Mouse (Mus musculus) embryonic facial prominence, embryonic 11.5 days (tissue): ENCODE results near the gene Ppox. TPM values are rescaled to one million over a fixed set of nuclear protein-coding genes. Genes with fewer than 3 reads are reported as not detected.

ENCODE experiments used
- polyA plus RNA-seq: library from polyadenylated mRNA; unstranded; fragments of >200 nt; fragmentation: Nextera tagmentation; extraction: Ambion mirVana; gene quantifications from 2 replicates; pipeline ENCODE4 v1.2.1, GENCODE M21; 2014

The Ppox gene
- polyA plus RNA-seq, 1 experiment from 2014 or later = 58.3 TPM

Other genes starting within 250 kb of the Ppox start
- 6.5 and 7.9 TPM in 2 replicates for gene Fcgr3, start 216.3 kb downstream of the Ppox start, polyA plus RNA-seq
- 1.4 and 1.7 TPM in 2 replicates for gene Cfap126, start 167.3 kb downstream of the Ppox start, polyA plus RNA-seq
- 252 and 267 TPM in 2 replicates for gene Sdhc, start 130.6 kb downstream of the Ppox start, polyA plus RNA-seq
- gene Mpz, start 130.5 kb downstream of the Ppox start, polyA plus RNA-seq = 1.1 and 1.9 TPM in 2 replicates
- gene Pcp4l1, start 84.9 kb downstream of the Ppox start, polyA plus RNA-seq = 13.5 and 15.6 TPM in 2 replicates
- gene Nr1i3, start 67.2 kb downstream of the Ppox start, polyA plus RNA-seq = 0.22 and 0.26 TPM in 2 replicates
- 20.2 and 29.9 TPM in 2 replicates for gene Tomm40l, start 58.7 kb downstream of the Ppox start, polyA plus RNA-seq
- gene Apoa2, start 56.1 kb downstream of the Ppox start, polyA plus RNA-seq = 3.5 and 3.7 TPM in 2 replicates
- 19.9 and 22.0 TPM in 2 replicates for gene Fcer1g, start 46.8 kb downstream of the Ppox start, polyA plus RNA-seq
- gene Adamts4, start 30.8 kb downstream of the Ppox start, polyA plus RNA-seq = 5.1 and 6.1 TPM in 2 replicates
- gene Ndufs2, start 29.8 kb downstream of the Ppox start, polyA plus RNA-seq = 266 and 272 TPM in 2 replicates
- gene B4galt3, start 10.9 kb downstream of the Ppox start, polyA plus RNA-seq = 56.8 and 60.5 TPM in 2 replicates
- 96.1 and 102 TPM in 2 replicates for gene Usp21, start 6.8 kb upstream of the Ppox start, polyA plus RNA-seq
- gene Ufc1, start 13.8 kb upstream of the Ppox start, polyA plus RNA-seq = 109 and 114 TPM in 2 replicates
- gene Dedd, start 48.0 kb upstream of the Ppox start, polyA plus RNA-seq = 51.7 and 56.7 TPM in 2 replicates
- 29.8 and 31.5 TPM in 2 replicates for gene Nit1, start 64.5 kb upstream of the Ppox start, polyA plus RNA-seq
- 60.7 and 70.1 TPM in 2 replicates for gene Pfdn2, start 64.5 kb upstream of the Ppox start, polyA plus RNA-seq
- 1.2 and 1.4 TPM in 2 replicates for gene Klhdc9, start 79.6 kb upstream of the Ppox start, polyA plus RNA-seq
- 2.4 and 2.5 TPM in 2 replicates for gene Nectin4, start 88.9 kb upstream of the Ppox start, polyA plus RNA-seq
- gene Arhgap30, start 107.8 kb upstream of the Ppox start, polyA plus RNA-seq = 0.39 and 0.52 TPM in 2 replicates
- gene Usf1, start 130.1 kb upstream of the Ppox start, polyA plus RNA-seq = 101 and 108 TPM in 2 replicates
- gene Tstd1, start 137.7 kb upstream of the Ppox start, polyA plus RNA-seq = 2.2 and 3.2 TPM in 2 replicates
- 21.1 and 23.1 TPM in 2 replicates for gene F11r, start 156.3 kb upstream of the Ppox start, polyA plus RNA-seq
- gene Alyref2, start 222.3 kb upstream of the Ppox start, polyA plus RNA-seq = 10.7 and 12.3 TPM in 2 replicates